Mouse (Mus musculus) cortical plate, adult 2 months (tissue): Measurements from ENCODE around the gene Ech1. TPM values are rescaled to one million over a fixed set of nuclear protein-coding genes. Genes with fewer than 3 reads are reported as not detected.

ENCODE experiments used
- H3K27ac ChIP-seq: fragments of 200-500 bp; 2 replicates; pipeline ENCODE4 v1.5.1; 2012; ENCODE audit warnings: low read length, control low read depth, inconsistent platforms; ENCODE audit not compliant: insufficient read depth
- H3K4me1 ChIP-seq: fragments of 200-500 bp; 2 replicates; pipeline ENCODE4 v1.6.1; 2011; ENCODE audit warnings: low read length; ENCODE audit not compliant: control insufficient read depth, insufficient read depth
- H3K4me3 ChIP-seq: fragments of 200-500 bp; 2 replicates; pipeline ENCODE4 v1.5.1; 2011; ENCODE audit warnings: mild to moderate bottlenecking, low read length, control low read depth; ENCODE audit not compliant: insufficient read depth
- CTCF ChIP-seq: fragments of 200-500 bp; IDR thresholded peaks from 2 replicates; pipeline ENCODE4 v1.5.1; 2011; ENCODE audit warnings: mild to moderate bottlenecking, control low read depth, low read length; ENCODE audit not compliant: insufficient read depth; ENCODE audit errors: extremely low read depth
- POLR2A ChIP-seq: fragments of 200-500 bp; IDR thresholded peaks from 2 replicates; pipeline ENCODE4 v1.6.1; 2011; ENCODE audit warnings: mild to moderate bottlenecking, low read length, control low read depth; ENCODE audit not compliant: insufficient read depth; ENCODE audit errors: extremely low read depth
- polyA plus RNA-seq: library from polyadenylated mRNA; depleted of rRNA; stranded (reverse); fragments of >200 nt; gene quantifications from 2 replicates; pipeline ENCODE4 v1.2.3, GENCODE M21; 2012

Gene Ech1
- polyA plus RNA-seq, 1 experiment: 92.9 TPM

DNA sequence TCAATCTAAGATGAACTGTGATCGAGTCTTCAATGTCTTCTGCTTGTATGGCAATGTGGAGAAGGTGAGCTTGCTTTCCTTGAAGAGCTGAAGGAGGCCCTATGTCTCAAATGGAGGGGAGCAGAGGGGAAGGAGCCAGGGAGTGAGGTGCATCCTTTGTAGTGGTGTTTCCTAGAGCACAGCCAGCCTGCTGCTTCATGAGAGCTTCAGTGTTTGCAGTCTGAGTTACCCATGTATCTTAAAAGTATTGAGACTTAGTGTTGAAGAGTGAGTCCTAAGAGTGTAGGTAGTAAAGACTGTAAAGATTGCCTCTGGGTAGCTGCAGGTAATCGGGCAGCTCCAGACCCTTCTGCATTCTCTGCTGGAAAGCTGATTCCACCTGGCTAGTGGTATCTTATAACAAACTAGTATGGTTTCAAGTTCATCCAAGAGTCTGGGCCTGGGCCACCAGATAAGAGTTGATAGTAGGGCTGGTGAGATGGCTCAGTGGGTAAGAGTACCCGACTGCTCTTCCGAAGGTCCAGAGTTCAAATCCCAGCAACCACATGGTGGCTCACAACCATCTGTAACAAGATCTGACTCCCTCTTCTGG, 6.1 kb upstream of the Ech1 start:
- no peak overlapping the region for H3K27ac ChIP-seq
- TF ChIP-seq POLR2A (no peak), CTCF (no peak)
- H3K4me3 ChIP-seq: no peak overlapping the region
- peaks cover 14% of the 10 kb centered on the region for H3K4me1 ChIP-seq

DNA sequence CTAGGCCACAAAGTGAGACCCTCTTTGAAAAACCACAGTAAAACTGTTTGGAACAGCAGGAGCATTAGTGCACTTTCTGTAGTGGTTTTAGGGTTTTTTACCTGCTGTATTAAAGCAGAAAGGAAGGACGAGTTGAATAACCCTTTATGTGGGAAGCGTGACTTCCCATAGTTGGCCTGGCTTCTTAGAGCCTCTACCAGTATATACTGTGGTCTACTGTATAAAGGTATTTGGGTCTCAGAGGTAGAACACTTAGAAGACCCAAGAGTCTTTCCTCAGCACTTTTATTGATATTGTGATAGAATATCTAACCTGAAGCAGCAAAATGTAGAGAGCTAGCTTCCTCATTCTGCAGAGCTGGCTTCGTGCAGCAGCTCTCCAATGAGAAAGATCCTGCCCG, 5.4 kb upstream of the Ech1 start:
- Histone ChIP-seq H3K27ac (0 out of 2 replicates have a peak overlapping the region, but pooled peaks have one; percentile 13), H3K4me3 (no peak overlapping the region), H3K4me1 (peaks cover 14% of the 10 kb centered on the region)
- no peak for TF ChIP-seq POLR2A
- no peak for TF ChIP-seq CTCF

DNA sequence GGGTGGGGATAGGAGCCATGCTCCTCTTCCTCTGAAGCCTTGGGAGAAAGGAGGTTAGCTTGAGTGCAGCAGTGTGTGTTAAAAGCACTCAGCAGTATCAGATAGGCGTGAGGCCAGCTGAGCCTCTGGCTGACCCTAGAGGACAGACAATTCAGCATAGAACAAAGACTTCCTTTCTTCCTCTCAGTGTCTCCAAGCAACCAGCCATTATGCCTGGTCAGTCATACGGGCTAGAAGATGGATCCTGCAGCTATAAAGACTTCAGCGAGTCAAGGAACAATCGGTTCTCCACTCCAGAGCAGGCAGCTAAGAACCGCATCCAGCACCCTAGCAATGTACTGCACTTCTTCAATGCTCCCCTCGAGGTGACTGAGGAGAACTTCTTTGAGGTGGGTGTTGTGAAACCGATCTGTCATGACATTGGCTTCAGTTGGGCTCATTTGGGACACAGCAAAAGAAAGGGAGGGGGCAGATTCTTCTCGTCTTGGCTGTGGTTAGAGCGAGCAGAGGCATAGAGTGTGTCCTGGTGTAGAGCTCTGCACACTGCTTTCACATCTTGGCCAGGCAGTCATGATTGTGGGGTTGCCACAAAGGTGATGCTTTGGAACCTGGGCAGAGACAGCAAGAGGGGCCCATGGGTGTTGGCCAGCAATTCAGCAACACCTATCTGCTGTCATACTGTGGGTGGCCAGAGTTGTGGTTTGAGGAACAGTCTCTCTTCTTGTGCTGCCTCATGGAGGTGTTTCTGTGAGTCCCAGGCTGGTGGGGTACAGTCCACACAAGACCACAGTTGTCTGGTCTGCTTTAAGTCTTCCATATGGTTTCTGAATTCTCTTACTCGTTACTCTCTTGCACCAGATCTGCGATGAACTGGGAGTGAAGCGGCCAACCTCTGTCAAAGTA, 4.4 kb upstream of the Ech1 start:
- Histone ChIP-seq H3K4me1 (peaks cover 15% of the 10 kb centered on the region), H3K4me3 (no peak overlapping the region), H3K27ac (peak overlapping the region; percentile 43; the same call in 1 of the 2 replicates)
- TF ChIP-seq POLR2A: no peak
- TF ChIP-seq CTCF: no peak

DNA sequence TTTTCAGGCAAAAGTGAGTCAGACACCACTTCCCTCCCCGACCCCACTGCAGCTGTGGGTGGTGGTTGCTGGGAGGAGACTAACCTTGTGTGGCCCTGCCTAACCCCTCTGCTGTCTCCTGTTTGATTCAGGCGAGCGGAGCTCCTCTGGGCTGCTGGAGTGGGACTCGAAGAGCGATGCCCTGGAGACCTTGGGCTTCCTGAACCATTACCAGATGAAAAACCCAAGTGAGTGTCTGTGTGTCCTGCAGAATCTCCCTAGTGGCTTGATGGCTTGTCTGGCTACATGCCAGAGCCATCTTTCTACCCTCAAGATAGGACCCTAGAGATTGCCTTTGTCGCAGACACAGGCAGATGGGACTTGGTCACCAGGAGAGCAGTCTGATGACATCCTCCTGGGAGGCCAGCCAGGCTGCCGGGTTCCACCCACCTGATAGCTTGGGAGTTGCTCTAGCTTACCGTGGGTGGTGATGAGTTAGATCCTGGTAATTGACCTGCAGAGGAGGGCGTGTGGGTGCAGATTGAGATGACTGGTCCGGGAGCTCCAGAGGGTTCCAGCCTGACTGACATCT, 3.7 kb upstream of the Ech1 start:
- Histone ChIP-seq H3K27ac (no peak overlapping the region), H3K4me3 (no peak overlapping the region), H3K4me1 (peaks cover 15% of the 10 kb centered on the region)
- TF ChIP-seq CTCF (no peak), POLR2A (no peak)

DNA sequence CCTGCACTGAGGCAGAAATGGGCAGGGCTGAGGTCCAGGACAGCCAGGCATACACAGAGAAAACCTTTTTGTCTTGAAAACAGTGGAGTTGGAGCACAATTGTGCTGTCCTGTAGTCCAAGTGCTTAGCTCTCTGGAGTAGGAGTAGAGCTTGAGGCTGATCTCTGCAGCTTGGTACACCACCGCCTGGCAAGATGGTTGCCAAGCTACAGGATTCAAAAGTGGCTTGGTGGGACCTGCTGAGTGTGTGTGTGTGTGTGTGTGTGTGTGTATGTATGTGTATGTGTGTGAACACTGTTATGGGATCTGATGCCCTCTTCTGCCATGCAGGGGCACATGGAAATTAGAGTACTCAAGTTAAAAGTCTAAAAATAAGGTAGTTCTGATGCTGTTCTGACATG, 2.5 kb upstream of the Ech1 start:
- Histone ChIP-seq H3K4me3 (no peak overlapping the region), H3K4me1 (peaks cover 13% of the 10 kb centered on the region), H3K27ac (no peak overlapping the region)
- TF ChIP-seq CTCF (no peak), POLR2A (peak; percentile 23; the same call in 1 of the 2 replicates)

DNA sequence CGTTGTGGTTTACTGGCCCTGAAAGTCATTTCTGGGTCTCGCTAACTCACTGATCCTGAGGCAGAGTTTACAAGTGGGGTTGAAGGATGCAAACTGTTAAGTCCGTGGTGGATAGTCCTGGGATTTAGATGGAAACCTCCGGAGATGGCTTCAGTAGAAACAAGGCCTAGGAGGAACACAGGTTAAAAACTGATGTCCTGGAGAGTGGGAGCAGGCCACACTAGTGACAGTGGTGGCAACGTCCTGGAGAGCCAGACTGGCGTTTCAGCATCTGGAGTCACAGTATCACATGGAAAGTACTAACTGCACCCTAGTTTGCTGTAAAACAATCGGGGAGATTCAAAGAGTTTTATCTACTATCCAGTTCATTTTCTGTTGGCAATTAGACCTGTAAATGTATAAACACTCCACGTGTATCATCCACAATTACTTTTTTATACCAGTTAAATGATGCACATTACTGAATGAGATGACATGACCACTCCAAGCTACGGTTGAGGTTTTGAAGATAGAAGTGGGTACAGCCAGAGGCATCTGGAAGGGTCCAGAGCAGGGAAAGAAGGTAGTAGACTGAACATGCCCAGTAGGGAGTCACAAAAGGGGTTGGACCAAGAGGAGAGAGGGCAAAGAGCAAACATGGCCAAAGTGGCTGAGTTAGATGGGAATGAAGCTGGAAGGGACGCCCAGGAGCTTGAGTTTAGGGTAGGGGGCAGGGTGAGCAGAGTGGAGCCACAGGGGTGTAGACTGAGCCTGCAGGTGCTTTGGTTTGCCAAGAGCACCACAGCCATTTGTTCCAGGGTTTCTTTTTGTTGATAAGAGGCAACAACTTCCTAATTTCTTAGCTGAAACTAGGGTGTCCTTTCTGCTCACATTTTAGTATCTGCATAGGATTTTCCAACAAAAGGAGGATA, 1.8 kb upstream of the Ech1 start:
- Histone ChIP-seq H3K27ac (no peak overlapping the region), H3K4me1 (peaks cover 13% of the 10 kb centered on the region), H3K4me3 (no peak overlapping the region)
- TF ChIP-seq POLR2A: no peak
- no peak for TF ChIP-seq CTCF

DNA sequence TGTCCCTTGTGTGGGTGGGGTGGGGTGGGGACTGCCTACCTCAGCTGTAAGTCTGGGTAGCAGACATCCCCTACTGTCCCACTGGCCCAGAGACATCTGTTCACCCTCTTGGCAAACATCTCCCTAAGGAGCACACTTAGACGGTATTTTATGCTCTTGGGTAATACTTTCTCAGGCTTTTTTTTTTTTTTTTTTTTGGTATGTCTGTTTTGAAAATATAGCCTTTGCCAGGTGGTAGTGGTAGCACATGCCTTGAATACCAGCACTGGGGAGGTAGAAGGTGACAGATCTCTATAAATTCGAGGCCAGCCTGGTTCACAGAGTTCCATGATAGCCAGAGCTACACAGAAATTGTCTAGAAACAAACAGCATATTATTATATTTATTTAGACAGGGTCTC, 1.1 kb upstream of the Ech1 start:
- TF ChIP-seq CTCF: no peak
- no peak for TF ChIP-seq POLR2A
- no peak overlapping the region for H3K27ac ChIP-seq
- peaks cover 13% of the 10 kb centered on the region for H3K4me1 ChIP-seq
- no peak overlapping the region for H3K4me3 ChIP-seq

DNA sequence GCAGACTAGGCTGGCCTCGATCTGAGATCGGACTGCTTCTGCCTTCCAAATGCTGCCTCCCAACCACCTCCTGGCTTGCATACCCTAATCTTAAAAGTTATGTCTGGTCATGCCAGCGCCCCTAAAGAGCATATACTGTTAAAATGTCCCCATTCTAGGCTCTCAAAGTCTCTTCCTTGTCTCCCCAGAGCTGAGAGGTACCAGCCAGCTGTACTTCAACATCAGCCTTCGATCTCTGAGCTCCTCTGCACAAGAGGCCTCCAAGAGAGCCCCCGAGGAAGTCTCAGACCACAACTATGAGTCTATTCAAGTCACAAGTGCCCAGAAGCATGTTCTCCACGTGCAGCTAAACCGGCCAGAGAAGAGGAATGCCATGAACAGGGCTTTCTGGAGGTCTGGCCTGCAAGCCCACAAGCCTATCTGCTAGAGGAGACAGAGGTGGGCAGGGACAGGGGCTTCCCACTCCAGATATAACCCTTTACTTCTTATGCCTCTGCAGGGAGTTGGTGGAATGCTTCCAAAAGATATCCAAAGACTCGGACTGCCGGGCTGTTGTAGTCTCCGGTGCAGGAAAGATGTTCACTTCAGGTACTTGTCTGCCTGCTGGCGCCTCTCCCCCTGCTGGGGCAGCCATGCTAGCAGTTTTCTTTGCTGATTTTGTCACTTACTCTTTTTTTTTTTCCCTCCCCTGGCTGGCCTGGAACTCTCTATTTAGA, 827 bp downstream of the Ech1 start:
- H3K4me1 ChIP-seq: peaks cover 7% of the 10 kb centered on the region
- no peak for TF ChIP-seq POLR2A
- peak overlapping the region; percentile 85 for H3K27ac ChIP-seq
- H3K4me3 ChIP-seq: peak overlapping the region; percentile 47
